Mouse (Mus musculus): ENCODE results near the gene Zfhx3.

The Zfhx3 gene

GRCm38 (mm10) chr8:108726541-108727241 lies 784.2 kb downstream of the Zfhx3 start:
- no peak for DNase-seq

- no peak for DNase-seq
These were observed 786.7 kb downstream of the Zfhx3 start for GRCm38 (mm10) chr8:108729169-108729568.

GRCm38 (mm10) chr8:108729667-108730329 lies 787.4 kb downstream of the Zfhx3 start:
- DNase-seq: no peak

- no peak for DNase-seq
These were observed 788.5 kb downstream of the Zfhx3 start for GRCm38 (mm10) chr8:108730907-108731440.

- DNase-seq: no peak
These were observed 790.1 kb downstream of the Zfhx3 start for GRCm38 (mm10) chr8:108732500-108732899.

GRCm38 (mm10) chr8:108733385-108733784 lies 790.9 kb downstream of the Zfhx3 start:
- DNase-seq: no peak

- DNase-seq: no peak
These were observed 794.0 kb downstream of the Zfhx3 start for GRCm38 (mm10) chr8:108736442-108736841.

- no peak for DNase-seq
These were observed 795.7 kb downstream of the Zfhx3 start for GRCm38 (mm10) chr8:108738179-108738578.

GRCm38 (mm10) chr8:108739517-108739916 lies 797.1 kb downstream of the Zfhx3 start:
- no peak for DNase-seq

- DNase-seq: no peak
These were observed 798.0 kb downstream of the Zfhx3 start for GRCm38 (mm10) chr8:108740443-108740842.

GRCm38 (mm10) chr8:108741651-108742050 lies 799.2 kb downstream of the Zfhx3 start:
- DNase-seq: no peak

GRCm38 (mm10) chr8:108742465-108742864 lies 800.0 kb downstream of the Zfhx3 start:
- DNase-seq: no peak

- DNase-seq: no peak
These were observed 800.8 kb downstream of the Zfhx3 start for GRCm38 (mm10) chr8:108743238-108743637.

- no peak for DNase-seq
These were observed 803.1 kb downstream of the Zfhx3 start for GRCm38 (mm10) chr8:108745551-108745950.

- DNase-seq: no peak
These were observed 805.7 kb downstream of the Zfhx3 start for GRCm38 (mm10) chr8:108748095-108748494.

- DNase-seq: no peak
These were observed 806.5 kb downstream of the Zfhx3 start for GRCm38 (mm10) chr8:108748851-108749376.

GRCm38 (mm10) chr8:108750806-108751205 lies 808.4 kb downstream of the Zfhx3 start:
- DNase-seq: no peak

- no peak for DNase-seq
These were observed 812.1 kb downstream of the Zfhx3 start for GRCm38 (mm10) chr8:108754556-108754955.

- DNase-seq: no peak
These were observed 813.2 kb downstream of the Zfhx3 start for GRCm38 (mm10) chr8:108755400-108756325.

- DNase-seq: peak; percentile 37
These were observed 817.3 kb downstream of the Zfhx3 start for GRCm38 (mm10) chr8:108759511-108760330.

- DNase-seq: no peak
These were observed 818.3 kb downstream of the Zfhx3 start for GRCm38 (mm10) chr8:108760745-108761144.

- DNase-seq: no peak
These were observed 820.1 kb downstream of the Zfhx3 start for GRCm38 (mm10) chr8:108762567-108762966.
